14 mouse cellular contexts compared by ENCODE assay signal in genomic region chr16:32642280-32642679, GRCm38 (mm10). TPM values are rescaled to one million over a fixed set of nuclear protein-coding genes. Genes with fewer than 3 reads are reported as not detected.
DNase-seq lines count a peak whose midpoint lies in the region; ATAC-seq and TF ChIP-seq lines count a peak whose summit lies in the region.
"Had no signal": no experiment of that assay in that cellular context is flagged by ENCODE, and none has a peak within 500 bp of the region (broad histone marks: within the 10 kb centered on the region; RNA-seq: fewer than 3 reads in every experiment).

No protein-coding gene starts in this region.

- TF ChIP-seq POLR2A in testis, adult 2 months (IDR thresholded peaks at IDR 0.05; ENCODE audit: control insufficient read depth, low read depth, low read length) = no peak
- no peak for TF ChIP-seq POLR2A in brain, embryonic 14.5 days (IDR thresholded peaks at IDR 0.05; ENCODE audit: borderline replicate concordance, extremely low read depth, insufficient read depth, insufficient read length, poor library complexity, severe bottlenecking)

- intact Hi-C loops in left cerebral cortex, postnatal 10 days (cut with DNase I) = no loop called here

- peak overlapping the region; percentile 19; the same call in 1 of the 2 replicates for H3K9ac ChIP-seq in hindbrain, embryonic 13.5 days
- H3K9ac ChIP-seq: embryonic facial prominence, embryonic 12.5 days; limb, embryonic 15.5 days; lung, embryonic 15.5 days had no signal

- no peak for TF ChIP-seq CTCF in testis, adult 2 months (IDR thresholded peaks at IDR 0.05; ENCODE audit: control insufficient read depth, insufficient read depth, insufficient replicate concordance, low read depth, low read length)
- no peak for TF ChIP-seq CTCF in brain, embryonic 14.5 days (IDR thresholded peaks at IDR 0.05; ENCODE audit: borderline replicate concordance, extremely low read depth, insufficient read depth, insufficient read length)

- DNase-seq in hindbrain, embryonic 10.5 days (ENCODE audit: low spot score) = no peak
- no peak for DNase-seq in testis, postnatal 14 days (ENCODE audit: low spot score)
- peak; percentile 57 for DNase-seq in brain, embryonic 14.5 days (ENCODE audit: low read depth)
- peak; percentile 46 for DNase-seq in retina, embryonic 14.5 days (ENCODE audit: low spot score)
- DNase-seq in adrenal gland, postnatal 4 days (ENCODE audit: low spot score in 2 of 2) = no peak
- DNase-seq in left cerebral cortex, postnatal 10 days (ENCODE audit: extremely low spot score in 1 of 2, low spot score in 2 of 2) = no peak
- DNase-seq: cerebellum, adult 9-11 months; heart, postnatal 10 days; kidney, postnatal 14 days had no signal

- ATAC-seq in hindbrain, embryonic 13.5 days (ENCODE audit: low FRiP score) = no peak

- H3K9me3 ChIP-seq in hindbrain, embryonic 13.5 days = no peaks in the 10 kb centered on the region
- H3K9me3 ChIP-seq in hindbrain, embryonic 10.5 days = no peaks in the 10 kb centered on the region
- H3K9me3 ChIP-seq: embryonic facial prominence, embryonic 12.5 days; limb, embryonic 15.5 days; lung, embryonic 15.5 days had no signal

- H3K4me3 ChIP-seq in hindbrain, embryonic 13.5 days = no peak overlapping the region
- no peak overlapping the region for H3K4me3 ChIP-seq in hindbrain, embryonic 10.5 days
- peak overlapping the region; percentile 21 for H3K4me3 ChIP-seq in testis, adult 2 months (ENCODE audit: control insufficient read depth, low read depth, low read length)
- H3K4me3 ChIP-seq: embryonic facial prominence, embryonic 12.5 days; limb, embryonic 15.5 days; lung, embryonic 15.5 days had no signal

- no peaks in the 10 kb centered on the region for H3K36me3 ChIP-seq in hindbrain, embryonic 13.5 days
- no peaks in the 10 kb centered on the region for H3K36me3 ChIP-seq in hindbrain, embryonic 10.5 days
- no peaks in the 10 kb centered on the region for H3K36me3 ChIP-seq in testis, adult 2 months (ENCODE audit: control insufficient read depth, insufficient read depth, low read length)
- H3K36me3 ChIP-seq: embryonic facial prominence, embryonic 12.5 days; limb, embryonic 15.5 days; lung, embryonic 15.5 days had no signal

- peak overlapping the region; percentile 52; the same call in 1 of the 2 replicates for H3K27ac ChIP-seq in hindbrain, embryonic 13.5 days
- H3K27ac ChIP-seq in hindbrain, embryonic 10.5 days = no peak overlapping the region; the same call in 1 of the 2 replicates
- no peak overlapping the region for H3K27ac ChIP-seq in testis, adult 2 months (ENCODE audit: control insufficient read depth, insufficient read depth, low read depth, low read length)
- H3K27ac ChIP-seq: embryonic facial prominence, embryonic 12.5 days; limb, embryonic 15.5 days had no signal

- H3K27me3 ChIP-seq in hindbrain, embryonic 13.5 days = no peaks in the 10 kb centered on the region
- no peaks in the 10 kb centered on the region for H3K27me3 ChIP-seq in hindbrain, embryonic 10.5 days (ENCODE audit: insufficient read depth, poor library complexity, severe bottlenecking)
- H3K27me3 ChIP-seq in testis, adult 2 months (ENCODE audit: control insufficient read depth, insufficient read depth, low read length) = no peaks in the 10 kb centered on the region
- H3K27me3 ChIP-seq: embryonic facial prominence, embryonic 12.5 days; limb, embryonic 15.5 days; lung, embryonic 15.5 days had no signal

- WGBS in hindbrain, embryonic 13.5 days = 48% methylated on average over 13 of the region's 13 CpGs
- 75% methylated on average over 13 of the region's 13 CpGs for WGBS in hindbrain, embryonic 10.5 days

- H3K4me1 ChIP-seq in hindbrain, embryonic 13.5 days (replicated peaks) = peaks cover 34% of the 10 kb centered on the region
- H3K4me1 ChIP-seq in hindbrain, embryonic 10.5 days (replicated peaks) = peaks cover 39% of the 10 kb centered on the region
- peaks cover 34% of the 10 kb centered on the region for H3K4me1 ChIP-seq in testis, adult 2 months (ENCODE audit: control insufficient read depth, insufficient read depth, low read length)

- 0 out of 2 replicates have a peak overlapping the region, but pooled peaks have one; percentile 13 for H3K4me2 ChIP-seq in hindbrain, embryonic 13.5 days
- H3K4me2 ChIP-seq: embryonic facial prominence, embryonic 12.5 days; limb, embryonic 15.5 days; lung, embryonic 15.5 days had no signal

RNA-seq across cellular contexts. Expression of gene Tnk2, which starts 1.4 kb away (rescaled TPM):
- polyA plus RNA-seq in hindbrain, embryonic 13.5 days (2015; fragmentation: Nextera tagmentation; extraction: Ambion mirVana) = 18.0 and 19.1 TPM in 2 replicates
- polyA plus RNA-seq in hindbrain, embryonic 10.5 days (2016; fragmentation: Nextera tagmentation; extraction: Ambion mirVana) = 7.8 and 8.4 TPM in 2 replicates
- 21.4 and 23.4 TPM in 2 replicates for polyA plus RNA-seq in testis, adult 2 months (2012; rRNA removed)
- 127 and 134 TPM in 2 replicates for polyA plus RNA-seq in brain, embryonic 14.5 days (2012; rRNA removed)
- total RNA-seq in adrenal gland, postnatal 4 days (2021) = 10 to 100 TPM; 75.6 to 77.6 TPM
- 100 to 1,000 TPM in 1 of 2 experiments, 10 to 100 TPM in 1; 93.2 to 107 TPM for total RNA-seq in left cerebral cortex, postnatal 10 days (2021)

RNA-seq across cellular contexts. Expression of gene Tfrc, which starts 33.6 kb away (rescaled TPM):
- polyA plus RNA-seq in hindbrain, embryonic 13.5 days (2015; fragmentation: Nextera tagmentation; extraction: Ambion mirVana) = 32.6 and 44.3 TPM in 2 replicates
- 42.5 and 69.9 TPM in 2 replicates for polyA plus RNA-seq in hindbrain, embryonic 10.5 days (2016; fragmentation: Nextera tagmentation; extraction: Ambion mirVana)
- 3.7 and 5.5 TPM in 2 replicates for polyA plus RNA-seq in testis, adult 2 months (2012; rRNA removed)
- 49.0 and 52.2 TPM in 2 replicates for polyA plus RNA-seq in brain, embryonic 14.5 days (2012; rRNA removed)
- 10 to 100 TPM; 57.2 to 75.8 TPM for total RNA-seq in adrenal gland, postnatal 4 days (2021)
- total RNA-seq in left cerebral cortex, postnatal 10 days (2021) = 100 to 1,000 TPM; 106 to 111 TPM

Comparison
In these comparisons a context has a peak if more than half of its experiments do, and no peak if none do; other contexts are left out.
1. DNase-seq: peak in brain, embryonic 14.5 days (single experiment) and retina, embryonic 14.5 days (single experiment); none in hindbrain, embryonic 10.5 days (single experiment), testis, postnatal 14 days (single experiment), adrenal gland, postnatal 4 days (0 of 2) and left cerebral cortex, postnatal 10 days (0 of 2).